Mouse (Mus musculus) inflammation-experienced regulatory T-cells, adult 16 weeks (primary cell): ENCODE results near the gene Cplx1. TPM values are rescaled to one million over a fixed set of nuclear protein-coding genes. Genes with fewer than 3 reads are reported as not detected.

Experiments used
- polyA plus RNA-seq: library from polyadenylated mRNA; unstranded; fragments of 100-300 nt; shearing (Covaris generic); gene quantifications from one replicate; pipeline ENCODE4 v1.2.1, GENCODE M21; 2017

The Cplx1 gene
- not detected for polyA plus RNA-seq

DNA sequence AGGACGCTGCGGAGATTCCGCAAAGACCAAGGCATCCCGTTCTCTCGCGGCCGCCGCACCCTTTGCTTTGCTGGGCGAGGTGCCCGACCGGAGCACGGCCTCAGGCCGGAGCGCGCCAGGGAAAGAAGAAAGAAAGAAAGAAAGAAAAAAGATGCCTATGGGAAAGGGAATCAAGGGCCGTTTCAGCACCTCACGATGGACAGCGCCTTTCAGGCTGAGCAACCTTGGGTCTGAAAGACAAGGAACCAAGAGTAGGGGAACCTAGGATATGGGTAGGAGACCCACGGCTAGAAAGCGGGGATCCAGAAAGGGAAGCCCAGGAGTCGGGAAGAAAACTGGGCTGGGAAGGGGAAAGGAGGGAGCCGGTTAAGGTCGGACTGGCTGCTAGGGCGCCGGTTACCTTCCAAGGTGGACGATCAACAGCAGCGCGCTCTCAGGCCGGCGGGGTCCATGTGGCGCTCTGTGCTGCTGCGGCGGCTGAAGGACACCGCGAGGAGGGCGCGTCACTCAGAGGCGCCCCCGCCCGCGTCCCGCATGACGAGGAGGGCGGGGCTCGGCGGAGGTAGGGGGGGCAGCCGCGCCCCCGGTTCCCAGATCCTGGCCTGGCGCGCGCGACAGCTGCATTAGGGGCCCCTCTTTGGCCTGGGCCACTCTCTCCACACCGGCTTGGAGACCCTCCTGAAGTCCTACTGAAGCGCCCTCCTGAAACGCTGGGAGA, at the start of gene Cplx1:
TSS of gene Cplx1 (minus strand) at position 536 of the 718 bp plus-strand sequence.

Other genes starting within 250 kb of the Cplx1 start
- gene Pigg, start 237.4 kb downstream of the Cplx1 start, polyA plus RNA-seq: 7.4 TPM
- gene Gm42517, start 182.1 kb downstream of the Cplx1 start, polyA plus RNA-seq: not detected
- gene Pde6b, start 161.6 kb downstream of the Cplx1 start, polyA plus RNA-seq: 2.7 TPM
- 192 TPM for gene Atp5k, start 115.6 kb downstream of the Cplx1 start, polyA plus RNA-seq
- gene Mfsd7a, start 101.1 kb downstream of the Cplx1 start, polyA plus RNA-seq: not detected
- gene Pcgf3, start 88.8 kb downstream of the Cplx1 start, polyA plus RNA-seq: 18.8 TPM
- 164 TPM for gene Gak, start 79.7 kb upstream of the Cplx1 start, polyA plus RNA-seq
- gene Tmem175, start 79.7 kb upstream of the Cplx1 start, polyA plus RNA-seq: 52.3 TPM
- 56.8 TPM for gene Idua, start 110.3 kb upstream of the Cplx1 start, polyA plus RNA-seq
- gene Dgkq, start 119.6 kb upstream of the Cplx1 start, polyA plus RNA-seq: 23.2 TPM
- gene Slc26a1, start 125.5 kb upstream of the Cplx1 start, polyA plus RNA-seq: 0.10 TPM
- not detected for gene Fgfrl1, start 142.4 kb upstream of the Cplx1 start, polyA plus RNA-seq
- gene Rnf212, start 225.0 kb upstream of the Cplx1 start, polyA plus RNA-seq: not detected
- not detected for gene Tmed11, start 245.3 kb upstream of the Cplx1 start, polyA plus RNA-seq